Mouse (Mus musculus) lung, postnatal 0 days (tissue): ENCODE results near the gene Cd28. TPM values are rescaled to one million over a fixed set of nuclear protein-coding genes. Genes with fewer than 3 reads are reported as not detected.

Experiments
- ATAC-seq: fragments of 200-750 bp; cut with Nextera tagmentation; 2 replicates; pipeline ENCODE4 v1.8.0; 2017; ENCODE audit warnings: moderate library complexity
- DNase-seq: peaks from one replicate; pipeline ENCODE4 v3.0.0-alpha.2; 2016; ENCODE audit warnings: low spot score
- H3K27ac ChIP-seq: fragments of 300-500 bp; sonication (generic); 2 replicates; pipeline ENCODE4 v1.5.1; 2014; ENCODE audit warnings: antibody characterized with exemption, mild to moderate bottlenecking, low read length, mixed read lengths
- H3K27me3 ChIP-seq: fragments of 300-500 bp; sonication (generic); replicated peaks from 2 replicates; pipeline ENCODE4 v1.6.1; 2014; ENCODE audit warnings: low read length, mixed read lengths; ENCODE audit not compliant: insufficient read depth
- H3K36me3 ChIP-seq: fragments of 300-500 bp; sonication (generic); 2 replicates; pipeline ENCODE4 v1.6.1; 2014; ENCODE audit warnings: low read length, mixed read lengths; ENCODE audit not compliant: insufficient read depth
- H3K4me1 ChIP-seq: fragments of 300-500 bp; sonication (generic); 2 replicates; pipeline ENCODE4 v1.6.1; 2014; ENCODE audit warnings: antibody characterized with exemption, low read depth, low read length, mixed read lengths; ENCODE audit not compliant: insufficient read depth
- H3K4me2 ChIP-seq: fragments of 300-500 bp; sonication (generic); replicated peaks from 2 replicates; pipeline ENCODE4 v1.6.1; 2014; ENCODE audit warnings: low read depth, mild to moderate bottlenecking, low read length, moderate library complexity, mixed read lengths
- H3K4me3 ChIP-seq: fragments of 300-500 bp; sonication (generic); 2 replicates; pipeline ENCODE4 v1.5.1; 2014; ENCODE audit warnings: low read depth, low read length
- H3K9ac ChIP-seq: fragments of 300-500 bp; sonication (generic); replicated peaks from 2 replicates; pipeline ENCODE4 v1.6.1; 2014; ENCODE audit warnings: low read depth, mild to moderate bottlenecking
- H3K9me3 ChIP-seq: fragments of 300-500 bp; sonication (generic); 2 replicates; pipeline ENCODE4 v1.6.1; 2016; ENCODE audit warnings: low read length, mixed read lengths
- CTCF ChIP-seq: IDR thresholded peaks from 2 replicates; pipeline ENCODE4 v1.5.1; 2016; ENCODE audit warnings: antibody characterized with exemption, mild to moderate bottlenecking
- EP300 ChIP-seq: IDR thresholded peaks from 2 replicates; pipeline ENCODE4 v1.6.1; 2016; ENCODE audit warnings: antibody characterized with exemption, mild to moderate bottlenecking, control low read depth
- WGBS: fragments of 180-500 bp; shearing (Covaris S2); extraction: QIAGEN DNeasy Blood & Tissue Kit; methylation state at CpG from one replicate; pipeline ENCODE4 v1.1.7; 2014; 5-methylcytosine and 5-hydroxymethylcytosine counted together
- polyA plus RNA-seq: library from polyadenylated mRNA; unstranded; fragments of >200 nt; fragmentation: Nextera tagmentation; extraction: Ambion mirVana; gene quantifications from 2 replicates; pipeline ENCODE4 v1.2.1, GENCODE M21; 2015

Gene Cd28
- polyA plus RNA-seq, 1 experiment from 2014 or later, result 0.12 TPM

DNA sequence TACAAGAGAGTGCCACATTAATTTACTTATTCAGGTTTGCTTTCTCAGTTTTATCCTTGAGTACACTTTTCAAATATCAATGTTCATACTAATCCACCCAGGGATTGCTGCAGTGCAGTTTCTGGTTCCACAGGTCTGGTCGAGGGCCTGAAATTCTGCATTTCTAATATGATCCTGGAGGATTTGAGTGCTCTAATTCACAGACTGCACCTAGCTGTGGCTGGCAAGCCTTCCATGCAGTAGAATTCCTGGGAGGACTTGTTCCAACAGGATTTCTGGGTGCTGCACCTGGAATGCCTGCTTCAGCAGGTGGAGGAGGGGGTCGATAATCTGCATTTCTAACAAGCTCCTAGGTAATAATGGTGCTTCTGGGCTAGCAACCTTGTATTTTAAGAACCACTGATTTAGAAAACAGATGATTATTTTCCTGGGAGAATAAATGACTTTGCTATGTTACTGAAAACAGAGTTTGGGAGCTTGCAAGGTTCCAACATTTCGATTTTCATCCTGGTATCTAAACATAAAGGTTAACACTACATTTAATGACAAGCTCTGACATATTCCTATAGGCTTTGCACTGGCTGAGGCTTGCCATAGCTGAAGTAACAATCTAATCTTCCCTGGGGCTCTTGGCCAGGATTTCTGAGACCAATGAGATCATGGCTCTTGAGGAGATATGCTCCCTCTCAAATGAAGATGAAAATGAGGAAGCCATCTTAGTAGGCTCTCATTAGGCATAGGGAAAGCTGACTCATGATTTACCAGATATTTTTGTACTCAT is 20.3 kb upstream of the Cd28 start:
- ATAC-seq (no peak), DNase-seq (no peak)
- no peaks in the 10 kb centered on the region for H3K9me3 ChIP-seq
- no peaks in the 10 kb centered on the region for H3K36me3 ChIP-seq
- no peak overlapping the region for H3K4me3 ChIP-seq
- H3K4me2 ChIP-seq, result no peak overlapping the region
- no peak overlapping the region for H3K9ac ChIP-seq
- TF ChIP-seq CTCF (no peak), EP300 (no peak)
- no peak overlapping the region for H3K27ac ChIP-seq
- 78% methylated on average over 3 of the region's 3 CpGs for WGBS
- H3K4me1 ChIP-seq, result no peaks in the 10 kb centered on the region
- H3K27me3 ChIP-seq, result no peaks in the 10 kb centered on the region

DNA sequence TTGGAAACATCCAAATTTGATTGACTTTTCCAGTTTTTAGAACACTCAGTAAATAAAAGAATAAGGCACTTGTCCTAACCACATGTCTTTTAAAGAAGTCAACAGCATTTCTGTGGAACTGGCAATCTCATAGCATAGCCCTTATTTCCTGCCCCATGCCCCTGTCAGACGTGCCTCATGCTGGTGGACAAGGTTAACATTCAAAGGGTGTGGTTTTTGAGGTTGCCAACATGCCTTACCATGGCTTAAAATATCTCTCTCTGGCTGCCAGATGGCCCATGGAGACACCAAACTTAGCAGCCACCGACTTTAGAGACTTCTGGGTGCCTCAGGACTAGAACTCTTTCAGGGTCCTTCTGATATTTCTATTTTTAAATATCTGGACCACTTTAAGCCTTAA is 14.0 kb upstream of the Cd28 start:
- TF ChIP-seq EP300, result no peak
- no peak for TF ChIP-seq CTCF
- no peak for DNase-seq
- ATAC-seq, result no peak
- no peak overlapping the region for H3K4me3 ChIP-seq
- WGBS, result 39% methylated on average over 2 of the region's 2 CpGs
- no peaks in the 10 kb centered on the region for H3K9me3 ChIP-seq
- H3K27me3 ChIP-seq, result no peaks in the 10 kb centered on the region
- H3K27ac ChIP-seq, result no peak overlapping the region
- no peak overlapping the region for H3K4me2 ChIP-seq
- H3K36me3 ChIP-seq, result no peaks in the 10 kb centered on the region
- no peaks in the 10 kb centered on the region for H3K4me1 ChIP-seq
- no peak overlapping the region for H3K9ac ChIP-seq

DNA sequence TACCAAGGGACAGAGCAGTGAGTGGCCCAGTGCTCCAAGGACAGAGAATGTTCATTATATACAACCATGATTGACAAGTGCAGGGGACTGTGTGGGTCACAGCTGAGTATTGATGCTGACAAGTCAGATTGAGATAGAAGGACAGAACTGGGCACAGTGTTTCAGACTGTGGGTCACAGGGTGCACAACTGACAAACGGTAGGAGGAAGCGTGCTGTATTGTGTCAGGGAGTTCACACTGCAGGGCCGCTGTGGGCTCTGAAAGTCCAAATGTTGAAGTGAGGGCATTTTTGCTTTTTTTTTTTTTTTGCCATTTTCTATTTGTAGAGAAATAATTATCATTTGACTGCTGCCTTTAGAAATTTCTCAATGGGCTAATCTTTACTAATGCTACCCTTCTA is 3.4 kb upstream of the Cd28 start:
- Histone ChIP-seq H3K36me3 (no peaks in the 10 kb centered on the region), H3K4me2 (no peak overlapping the region), H3K4me1 (no peaks in the 10 kb centered on the region; the same call in 1 of the 2 replicates), H3K27ac (no peak overlapping the region), H3K9me3 (no peaks in the 10 kb centered on the region), H3K4me3 (no peak overlapping the region), H3K9ac (no peak overlapping the region), H3K27me3 (no peaks in the 10 kb centered on the region)
- WGBS, result 79% methylated on average over 3 of the region's 3 CpGs
- DNase-seq, result no peak
- no peak for ATAC-seq
- TF ChIP-seq CTCF, result no peak
- no peak for TF ChIP-seq EP300

- Histone ChIP-seq H3K9me3 (no peaks in the 10 kb centered on the region), H3K4me1 (no peaks in the 10 kb centered on the region; the same call in 1 of the 2 replicates), H3K4me2 (no peak overlapping the region), H3K27me3 (no peaks in the 10 kb centered on the region), H3K4me3 (no peak overlapping the region), H3K9ac (no peak overlapping the region), H3K36me3 (no peaks in the 10 kb centered on the region), H3K27ac (peak overlapping the region; percentile 40; the same call in 1 of the 2 replicates)
- ATAC-seq (peak; percentile 84), DNase-seq (peak; percentile 59)
- TF ChIP-seq CTCF (no peak), EP300 (peak; percentile 83)
- WGBS, result 28% methylated on average over 8 of the region's 8 CpGs
Observed at GRCm38 (mm10) chr1:60715651-60716196, 876 bp upstream of the Cd28 start.

DNA sequence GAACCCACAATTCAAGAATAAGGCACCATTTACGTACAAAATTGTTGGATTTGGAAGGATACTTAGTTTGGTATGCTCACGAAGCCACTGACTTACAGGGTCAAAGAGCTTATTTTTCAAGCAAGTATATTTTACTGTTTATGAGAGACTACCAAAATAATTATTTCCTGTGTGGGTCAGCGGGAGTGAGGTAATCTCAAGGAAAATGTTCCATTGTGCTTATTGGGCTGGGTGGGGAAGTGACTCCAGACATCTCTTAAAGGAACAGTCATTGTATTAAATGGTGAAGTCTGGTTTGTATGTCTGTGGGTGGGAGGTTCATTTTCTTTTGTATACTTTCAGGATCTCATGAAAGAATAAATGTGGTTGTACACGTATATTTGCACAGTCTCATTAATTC is 2.0 kb downstream of the Cd28 start:
- DNase-seq, result peak; percentile 65
- H3K9ac ChIP-seq, result no peak overlapping the region
- 53% methylated on average over 4 of the region's 4 CpGs for WGBS
- ATAC-seq, result peak; percentile 68
- H3K4me2 ChIP-seq, result no peak overlapping the region
- H3K4me1 ChIP-seq, result no peaks in the 10 kb centered on the region; the same call in 1 of the 2 replicates
- no peaks in the 10 kb centered on the region for H3K27me3 ChIP-seq
- H3K4me3 ChIP-seq, result no peak overlapping the region
- 0 out of 2 replicates have a peak overlapping the region, but pooled peaks have one; percentile 16 for H3K27ac ChIP-seq
- TF ChIP-seq EP300 (peak; percentile 77), CTCF (no peak)
- H3K9me3 ChIP-seq, result no peaks in the 10 kb centered on the region
- no peaks in the 10 kb centered on the region for H3K36me3 ChIP-seq

- no peaks in the 10 kb centered on the region for H3K9me3 ChIP-seq
- H3K4me2 ChIP-seq, result no peak overlapping the region
- WGBS, result 81% methylated on average over 3 of the region's 3 CpGs
- H3K27ac ChIP-seq, result no peak overlapping the region
- DNase-seq (no peak), ATAC-seq (no peak)
- H3K4me1 ChIP-seq, result no peaks in the 10 kb centered on the region
- H3K36me3 ChIP-seq, result no peaks in the 10 kb centered on the region
- no peak overlapping the region for H3K4me3 ChIP-seq
- H3K9ac ChIP-seq, result no peak overlapping the region
- H3K27me3 ChIP-seq, result no peaks in the 10 kb centered on the region
- TF ChIP-seq CTCF (no peak), EP300 (no peak)
Observed at GRCm38 (mm10) chr1:60723555-60723954, 7.0 kb downstream of the Cd28 start.
